Mouse (Mus musculus): ENCODE data around the gene Gm21972. TPM values are rescaled to one million over a fixed set of nuclear protein-coding genes. Genes with fewer than 3 reads are reported as not detected.

Gene Gm21972
- polyA plus RNA-seq, 1 experiment: 1.8 TPM

DNA sequence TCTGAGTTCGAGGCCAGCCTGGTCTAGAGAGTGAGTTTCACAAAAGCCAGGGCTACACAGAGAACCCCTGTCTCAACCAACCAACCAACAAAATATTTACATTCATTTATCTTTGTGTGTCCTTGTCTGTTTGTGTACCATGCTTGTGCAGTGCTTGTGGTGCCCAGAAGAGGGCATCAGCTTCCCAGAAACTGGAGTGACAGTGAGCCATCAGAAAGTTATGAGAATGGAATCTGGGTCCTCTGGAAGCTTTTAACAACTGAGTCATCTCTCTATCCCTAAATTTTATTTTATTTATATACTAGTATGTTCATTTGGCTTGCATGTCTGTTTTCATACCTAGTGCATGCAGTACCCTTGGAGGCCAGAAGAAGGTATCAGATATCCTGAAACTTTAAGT, 19.2 kb downstream of the Gm21972 start:
- WGBS: 93% methylated on average over 1 of the region's 1 CpGs
- DNase-seq: no peak
- no peak for TF ChIP-seq POLR2A (IDR thresholded peaks at IDR 0.05; ENCODE audit: borderline replicate concordance, insufficient read depth, low read length)
- TF ChIP-seq CTCF (IDR thresholded peaks at IDR 0.05; ENCODE audit: borderline replicate concordance, insufficient read depth, low read depth, low read length): 0 out of 2 replicates have a peak, but pooled peaks have one; percentile 22
- H3K27me3 ChIP-seq (ENCODE audit: control insufficient read depth, insufficient read depth, low read length): no peaks in the 10 kb centered on the region
- H3K4me1 ChIP-seq (ENCODE audit: control insufficient read depth, insufficient read depth, low read length): peaks cover 3% of the 10 kb centered on the region; the same call in 1 of the 2 replicates
- H3K27ac ChIP-seq (ENCODE audit: insufficient read depth, low read length): no peak overlapping the region
- H3K4me3 ChIP-seq (replicated peaks; ENCODE audit: insufficient read depth, low read depth, low read length): no peak overlapping the region

DNA sequence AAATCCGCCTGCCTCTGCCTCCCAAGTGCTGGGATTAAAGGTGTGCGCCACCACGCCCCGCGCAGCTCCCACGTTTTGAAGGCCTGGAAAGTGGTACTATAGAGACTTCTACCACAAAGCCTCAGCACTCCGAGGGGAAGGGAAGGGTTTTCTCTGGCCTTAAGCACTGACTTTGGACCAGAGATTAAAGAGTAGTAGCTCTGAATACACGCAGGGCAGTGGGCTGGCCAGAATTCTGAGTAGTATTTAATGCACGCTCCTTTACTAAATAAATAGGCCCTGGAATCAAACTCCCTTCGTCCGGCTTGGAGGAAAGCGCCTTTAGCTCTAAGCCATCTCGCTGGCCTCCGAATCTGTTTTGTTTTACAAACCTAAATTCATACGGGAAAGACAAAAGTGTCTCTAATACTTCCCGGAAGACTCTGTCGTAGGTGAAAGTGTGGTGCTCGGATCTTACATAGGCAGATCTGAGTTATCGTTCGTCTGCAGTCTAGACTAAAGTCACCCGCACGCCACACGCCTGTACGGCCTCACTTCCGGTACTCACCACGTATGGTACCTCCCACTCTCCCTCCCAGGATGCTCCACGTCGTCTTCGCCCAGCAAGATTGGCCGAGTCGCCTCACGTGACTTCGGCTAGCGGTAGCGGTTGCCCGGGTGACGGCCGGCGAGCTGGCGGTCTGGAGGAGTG, 20.8 kb downstream of the Gm21972 start, which contains the start of gene Armc9:
Gene Armc9 (plus strand): TSS at position 648 of the 691 bp plus-strand sequence.
- H3K4me1 ChIP-seq (ENCODE audit: control insufficient read depth, insufficient read depth, low read length): peaks cover 3% of the 10 kb centered on the region; the same call in 1 of the 2 replicates
- peak; percentile 93 to 95 for DNase-seq
- WGBS: 4% methylated on average over 40 of the region's 40 CpGs
- H3K27ac ChIP-seq (ENCODE audit: insufficient read depth, low read length): peak within 1 kb of the TSS; percentile 10
- TF ChIP-seq CTCF (IDR thresholded peaks at IDR 0.05; ENCODE audit: borderline replicate concordance, insufficient read depth, low read depth, low read length) (no peak), POLR2A (IDR thresholded peaks at IDR 0.05; ENCODE audit: borderline replicate concordance, insufficient read depth, low read length) (peak; percentile 96)
- no peaks in the 10 kb centered on the region for H3K27me3 ChIP-seq (ENCODE audit: control insufficient read depth, insufficient read depth, low read length)
- peak within 1 kb of the TSS; percentile 76 for H3K4me3 ChIP-seq (replicated peaks; ENCODE audit: insufficient read depth, low read depth, low read length)

DNA sequence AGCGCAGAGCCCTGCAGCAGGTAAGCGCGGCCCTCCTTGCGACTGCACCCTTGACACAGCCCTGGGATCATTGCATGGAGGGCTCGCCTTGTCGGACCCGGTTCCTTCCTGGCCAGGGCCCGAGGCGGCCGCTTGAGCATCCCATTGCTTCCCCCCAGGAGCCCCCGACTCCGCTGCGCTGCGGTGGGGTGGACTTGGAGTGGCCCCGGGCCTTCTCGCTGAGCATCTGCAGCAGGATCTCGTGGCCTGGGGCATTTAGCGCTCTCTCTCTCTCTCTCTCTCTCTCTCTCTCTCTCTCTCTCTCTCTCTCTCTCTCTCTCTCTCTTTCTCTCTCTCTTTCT, 21.4 kb downstream of the Gm21972 start:
- WGBS: 0% methylated on average over 18 of the region's 18 CpGs

DNA sequence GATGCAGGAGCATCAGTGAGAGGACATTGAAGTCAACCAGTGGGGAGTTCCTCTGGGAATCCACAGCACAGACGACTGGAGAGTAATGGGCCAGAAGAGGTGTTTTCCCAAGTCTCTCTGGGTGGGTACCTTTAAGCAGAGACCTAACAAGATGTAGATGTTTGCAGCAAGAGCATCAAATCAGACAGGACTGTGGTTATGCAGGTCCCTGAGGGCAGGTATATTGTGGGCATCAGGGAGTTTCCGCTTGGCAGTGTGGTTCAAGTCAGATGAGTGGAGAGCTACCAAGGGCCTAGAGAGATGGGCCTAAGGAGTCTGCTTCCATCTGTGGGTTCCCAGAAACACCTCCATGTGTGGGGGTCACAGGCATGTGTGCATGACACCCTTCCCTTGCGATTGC, 22.6 kb downstream of the Gm21972 start:
- no peak overlapping the region for H3K27ac ChIP-seq (ENCODE audit: insufficient read depth, low read length)
- H3K4me3 ChIP-seq (replicated peaks; ENCODE audit: insufficient read depth, low read depth, low read length): no peak overlapping the region
- WGBS: 79% methylated on average over 3 of the region's 3 CpGs
- peaks cover 3% of the 10 kb centered on the region; the same call in 1 of the 2 replicates for H3K4me1 ChIP-seq (ENCODE audit: control insufficient read depth, insufficient read depth, low read length)
- TF ChIP-seq CTCF (IDR thresholded peaks at IDR 0.05; ENCODE audit: borderline replicate concordance, insufficient read depth, low read depth, low read length): no peak
- no peak for TF ChIP-seq POLR2A (IDR thresholded peaks at IDR 0.05; ENCODE audit: borderline replicate concordance, insufficient read depth, low read length)
- no peak for DNase-seq
- no peaks in the 10 kb centered on the region for H3K27me3 ChIP-seq (ENCODE audit: control insufficient read depth, insufficient read depth, low read length)

More for the DNA sequence above, 21.4 kb downstream of the Gm21972 start:
- Histone ChIP-seq H3K4me1 (ENCODE audit: control insufficient read depth, insufficient read depth, low read length) (peaks cover 3% of the 10 kb centered on the region; the same call in 1 of the 2 replicates), H3K4me3 (replicated peaks; ENCODE audit: insufficient read depth, low read depth, low read length) (peak overlapping the region; percentile 76), H3K27ac (ENCODE audit: insufficient read depth, low read length) (no peak overlapping the region), H3K27me3 (ENCODE audit: control insufficient read depth, insufficient read depth, low read length) (no peaks in the 10 kb centered on the region)
- TF ChIP-seq CTCF (IDR thresholded peaks at IDR 0.05; ENCODE audit: borderline replicate concordance, insufficient read depth, low read depth, low read length) (no peak), POLR2A (IDR thresholded peaks at IDR 0.05; ENCODE audit: borderline replicate concordance, insufficient read depth, low read length) (no peak)
- no peak for DNase-seq

DNA sequence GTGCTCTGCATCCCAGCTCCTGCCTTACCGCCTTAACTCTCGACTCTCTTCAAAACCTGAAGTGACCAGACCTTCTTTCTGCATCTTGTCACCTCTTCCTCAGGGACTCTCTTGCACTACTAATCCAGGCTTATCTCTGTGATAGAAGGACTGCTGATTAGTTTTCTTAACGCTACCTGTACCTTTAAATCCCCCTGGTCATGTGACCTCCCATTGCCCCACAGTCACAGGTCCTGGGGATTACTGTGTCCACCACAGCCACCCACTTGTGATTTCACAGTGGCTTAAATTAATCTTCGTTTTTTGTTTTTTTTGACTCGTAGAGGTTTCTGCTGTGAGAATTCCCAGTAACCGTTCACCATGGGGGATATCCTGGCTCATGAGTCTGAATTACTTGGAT, 23.2 kb downstream of the Gm21972 start:
- Histone ChIP-seq H3K4me3 (replicated peaks; ENCODE audit: insufficient read depth, low read depth, low read length) (no peak overlapping the region), H3K27me3 (ENCODE audit: control insufficient read depth, insufficient read depth, low read length) (no peaks in the 10 kb centered on the region), H3K4me1 (ENCODE audit: control insufficient read depth, insufficient read depth, low read length) (peaks cover 3% of the 10 kb centered on the region; the same call in 1 of the 2 replicates), H3K27ac (ENCODE audit: insufficient read depth, low read length) (no peak overlapping the region)
- WGBS: 88% methylated on average over 6 of the region's 6 CpGs
- no peak for TF ChIP-seq POLR2A (IDR thresholded peaks at IDR 0.05; ENCODE audit: borderline replicate concordance, insufficient read depth, low read length)
- no peak for TF ChIP-seq CTCF (IDR thresholded peaks at IDR 0.05; ENCODE audit: borderline replicate concordance, insufficient read depth, low read depth, low read length)
- DNase-seq: no peak

DNA sequence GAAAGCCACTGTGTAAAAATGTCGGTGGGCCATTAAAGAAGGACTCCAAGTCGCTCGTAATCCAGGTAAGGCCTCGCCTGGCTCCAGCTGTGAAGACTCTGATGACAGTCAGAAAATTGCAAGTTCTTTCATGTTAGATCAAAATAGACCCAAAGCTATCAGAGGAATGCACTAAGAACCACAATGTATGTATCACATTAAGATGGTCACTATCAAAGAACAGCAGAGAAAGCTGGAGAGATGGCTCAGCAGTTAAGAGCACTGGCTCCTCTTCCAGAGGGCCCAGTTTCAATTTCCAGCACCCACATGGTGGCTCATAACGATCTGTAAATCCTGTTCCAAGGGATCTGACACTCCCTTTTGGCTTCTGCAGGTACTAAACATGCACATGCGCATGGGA, 26.6 kb downstream of the Gm21972 start:
- 89% methylated on average over 6 of the region's 6 CpGs for WGBS
- TF ChIP-seq CTCF (IDR thresholded peaks at IDR 0.05; ENCODE audit: borderline replicate concordance, insufficient read depth, low read depth, low read length) (no peak), POLR2A (IDR thresholded peaks at IDR 0.05; ENCODE audit: borderline replicate concordance, insufficient read depth, low read length) (no peak)
- Histone ChIP-seq H3K4me3 (replicated peaks; ENCODE audit: insufficient read depth, low read depth, low read length) (no peak overlapping the region), H3K27me3 (ENCODE audit: control insufficient read depth, insufficient read depth, low read length) (no peaks in the 10 kb centered on the region), H3K27ac (ENCODE audit: insufficient read depth, low read length) (no peak overlapping the region), H3K4me1 (ENCODE audit: control insufficient read depth, insufficient read depth, low read length) (no peaks in the 10 kb centered on the region)
- no peak for DNase-seq

DNA sequence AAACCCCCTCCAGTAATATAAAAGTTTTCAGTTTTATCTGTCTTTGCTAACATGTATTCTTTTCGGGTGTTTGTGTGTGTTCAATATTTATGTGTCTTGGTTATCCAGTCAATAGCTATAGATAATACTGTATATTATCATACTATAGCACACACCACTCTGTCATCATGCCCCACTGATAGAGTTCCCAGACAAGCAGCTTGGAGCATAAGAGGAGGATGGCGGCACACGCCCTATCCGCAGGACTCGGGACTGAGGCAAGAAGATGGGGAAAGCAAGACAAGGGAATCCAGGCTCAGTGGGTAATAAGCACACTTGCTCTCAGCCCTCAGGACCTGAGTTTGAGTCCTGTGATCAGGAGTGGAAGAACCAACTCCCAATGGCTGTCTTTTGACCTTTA, 27.0 kb downstream of the Gm21972 start:
- Histone ChIP-seq H3K27ac (ENCODE audit: insufficient read depth, low read length) (no peak overlapping the region), H3K4me1 (ENCODE audit: control insufficient read depth, insufficient read depth, low read length) (no peaks in the 10 kb centered on the region), H3K4me3 (replicated peaks; ENCODE audit: insufficient read depth, low read depth, low read length) (no peak overlapping the region), H3K27me3 (ENCODE audit: control insufficient read depth, insufficient read depth, low read length) (no peaks in the 10 kb centered on the region)
- 94% methylated on average over 5 of the region's 5 CpGs for WGBS
- TF ChIP-seq POLR2A (IDR thresholded peaks at IDR 0.05; ENCODE audit: borderline replicate concordance, insufficient read depth, low read length): no peak
- no peak for TF ChIP-seq CTCF (IDR thresholded peaks at IDR 0.05; ENCODE audit: borderline replicate concordance, insufficient read depth, low read depth, low read length)
- DNase-seq: no peak

DNA sequence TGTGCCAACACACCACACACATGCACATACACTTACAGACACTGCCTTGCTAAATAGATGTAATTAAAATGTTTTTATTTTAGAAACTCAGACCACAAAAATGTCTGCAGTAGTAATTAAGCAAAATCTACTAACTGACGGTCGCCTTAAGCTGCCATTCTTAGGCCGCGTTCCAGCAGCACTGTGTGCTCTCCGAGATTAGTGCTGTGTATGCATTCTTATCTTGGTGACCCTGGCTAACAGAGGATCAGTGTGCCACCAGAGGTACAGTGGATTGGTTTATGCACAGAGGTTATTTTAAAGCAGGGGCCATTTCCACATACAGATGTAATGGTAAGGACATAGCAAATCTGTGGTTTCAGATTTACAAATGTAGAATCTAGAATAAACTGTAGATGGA, 27.6 kb downstream of the Gm21972 start:
- TF ChIP-seq CTCF (IDR thresholded peaks at IDR 0.05; ENCODE audit: borderline replicate concordance, insufficient read depth, low read depth, low read length): no peak
- no peak for TF ChIP-seq POLR2A (IDR thresholded peaks at IDR 0.05; ENCODE audit: borderline replicate concordance, insufficient read depth, low read length)
- no peak for DNase-seq
- H3K27me3 ChIP-seq (ENCODE audit: control insufficient read depth, insufficient read depth, low read length): no peaks in the 10 kb centered on the region
- 93% methylated on average over 5 of the region's 5 CpGs for WGBS
- H3K27ac ChIP-seq (ENCODE audit: insufficient read depth, low read length): no peak overlapping the region
- H3K4me1 ChIP-seq (ENCODE audit: control insufficient read depth, insufficient read depth, low read length): no peaks in the 10 kb centered on the region
- H3K4me3 ChIP-seq (replicated peaks; ENCODE audit: insufficient read depth, low read depth, low read length): no peak overlapping the region
